Mouse (Mus musculus): Measurements from ENCODE around the gene Atf7. TPM values are rescaled to one million over a fixed set of nuclear protein-coding genes. Genes with fewer than 3 reads are reported as not detected.

Atf7 gene
- 51.1 TPM for polyA plus RNA-seq (2014; fragmentation: Illumina TruSeq; extraction: RNeasy Lipid Tissue Mini Kit (QIAGEN cat#74804); ENCODE audit: low read depth, low replicate concordance)

GRCm38 (mm10) chr15:102624970-102625686 is at the start of gene Atf7, which contains the start of gene Gm28047:
Gene Atf7, minus strand, starts transcription at chr15:102625464.
Gene Gm28047, minus strand, starts transcription at chr15:102625067.

GRCm38 (mm10) chr15:102672215-102673071 is 47.2 kb upstream of the Atf7 start, which contains the start of gene Atp5g2:
Gene Atp5g2, minus strand, starts transcription at chr15:102672352.

GRCm38 (mm10) chr15:102524892-102525485 is 100.3 kb downstream of the Atf7 start, which contains the start of gene Npff:
Gene Npff, minus strand, starts transcription at chr15:102524942.

GRCm38 (mm10) chr15:102517976-102518858 is 107.0 kb downstream of the Atf7 start, which contains the start of gene Tarbp2:
Gene Tarbp2, plus strand, starts transcription at chr15:102518192.

GRCm38 (mm10) chr15:102516728-102517404 is 108.4 kb downstream of the Atf7 start, which contains the start of gene Map3k12:
Gene Map3k12, minus strand, starts transcription at chr15:102517064.

GRCm38 (mm10) chr15:102503447-102503846 is 121.8 kb downstream of the Atf7 start, which contains the start of gene Gm10337:
Gene Gm10337, plus strand, starts transcription at chr15:102503722.

Other genes starting within 250 kb of the Atf7 start
- gene Sp1, start 219.3 kb downstream of the Atf7 start, polyA plus RNA-seq (2014; fragmentation: Illumina TruSeq; extraction: RNeasy Lipid Tissue Mini Kit (QIAGEN cat#74804); ENCODE audit: low read depth, low replicate concordance): 91.2 TPM
- not detected for gene Amhr2, start 180.1 kb downstream of the Atf7 start, polyA plus RNA-seq (2014; fragmentation: Illumina TruSeq; extraction: RNeasy Lipid Tissue Mini Kit (QIAGEN cat#74804); ENCODE audit: low read depth, low replicate concordance)
- 111 TPM for gene Prr13, start 166.4 kb downstream of the Atf7 start, polyA plus RNA-seq (2014; fragmentation: Illumina TruSeq; extraction: RNeasy Lipid Tissue Mini Kit (QIAGEN cat#74804); ENCODE audit: low read depth, low replicate concordance)
- gene Pcbp2, start 154.9 kb downstream of the Atf7 start, polyA plus RNA-seq (2014; fragmentation: Illumina TruSeq; extraction: RNeasy Lipid Tissue Mini Kit (QIAGEN cat#74804); ENCODE audit: low read depth, low replicate concordance): 672 TPM
- not detected for gene Gm10337, start 121.7 kb downstream of the Atf7 start, polyA plus RNA-seq (2014; fragmentation: Illumina TruSeq; extraction: RNeasy Lipid Tissue Mini Kit (QIAGEN cat#74804); ENCODE audit: low read depth, low replicate concordance)
- gene Map3k12, start 108.4 kb downstream of the Atf7 start, polyA plus RNA-seq (2014; fragmentation: Illumina TruSeq; extraction: RNeasy Lipid Tissue Mini Kit (QIAGEN cat#74804); ENCODE audit: low read depth, low replicate concordance): 3.4 TPM
- gene Tarbp2, start 107.3 kb downstream of the Atf7 start, polyA plus RNA-seq (2014; fragmentation: Illumina TruSeq; extraction: RNeasy Lipid Tissue Mini Kit (QIAGEN cat#74804); ENCODE audit: low read depth, low replicate concordance): 0.70 TPM
- gene Npff, start 100.5 kb downstream of the Atf7 start, polyA plus RNA-seq (2014; fragmentation: Illumina TruSeq; extraction: RNeasy Lipid Tissue Mini Kit (QIAGEN cat#74804); ENCODE audit: low read depth, low replicate concordance): not detected
- gene Gm28047, start 397 bp downstream of the Atf7 start, polyA plus RNA-seq (2014; fragmentation: Illumina TruSeq; extraction: RNeasy Lipid Tissue Mini Kit (QIAGEN cat#74804); ENCODE audit: low read depth, low replicate concordance): not detected
- 10.4 TPM for gene Atp5g2, start 46.9 kb upstream of the Atf7 start, polyA plus RNA-seq (2014; fragmentation: Illumina TruSeq; extraction: RNeasy Lipid Tissue Mini Kit (QIAGEN cat#74804); ENCODE audit: low read depth, low replicate concordance)
- gene Calcoco1, start 96.7 kb upstream of the Atf7 start, polyA plus RNA-seq (2014; fragmentation: Illumina TruSeq; extraction: RNeasy Lipid Tissue Mini Kit (QIAGEN cat#74804); ENCODE audit: low read depth, low replicate concordance): 161 TPM